Mouse (Mus musculus): Measurements from ENCODE around the gene Entpd3.

- TF ChIP-seq CTCF (IDR thresholded peaks at IDR 0.05; ENCODE audit: low read depth) (no peak), EP300 (optimal IDR thresholded peaks at IDR 0.05) (no peak)
Observed at GRCm38 (mm10) chr9:120492010-120492399, 47.6 kb upstream of the Entpd3 start, which contains the start of gene Eif1b.
